Comparison of ENCODE assay signal across 12 mouse cellular contexts in genomic region chr5:75193107-75193506, GRCm38 (mm10).
"Had no signal": no experiment of that assay in that cellular context is flagged by ENCODE, and none has a peak within 500 bp of the region (broad histone marks: within the 10 kb centered on the region; RNA-seq: fewer than 3 reads in every experiment).

No protein-coding gene starts in this region.

- DNase-seq: retina, postnatal 1 day; right cerebral cortex, adult 18-20 months; right cerebral cortex, postnatal 14 days; right cerebral cortex, postnatal 25 days; right cerebral cortex, postnatal 4 days; spleen, adult 18-20 months; thymus, adult 18-20 months; thymus, adult 2 months; thymus, postnatal 14 days; thymus, postnatal 25 days; thymus, postnatal 36 days; thymus, postnatal 4 days had no signal
